Mouse (Mus musculus) kidney, postnatal 10 days (tissue): ENCODE results near the gene Aldh16a1.
"Not testable (repeated sequence)": the region's sequence is repeated elsewhere in the genome, so short reads cannot be mapped to it uniquely, and the experiment has no call there.

Source experiments
- DNase-seq: peaks from one replicate; pipeline ENCODE4 v3.0.0; 2021; ENCODE audit warnings: mixed read lengths

Gene Aldh16a1

DNA sequence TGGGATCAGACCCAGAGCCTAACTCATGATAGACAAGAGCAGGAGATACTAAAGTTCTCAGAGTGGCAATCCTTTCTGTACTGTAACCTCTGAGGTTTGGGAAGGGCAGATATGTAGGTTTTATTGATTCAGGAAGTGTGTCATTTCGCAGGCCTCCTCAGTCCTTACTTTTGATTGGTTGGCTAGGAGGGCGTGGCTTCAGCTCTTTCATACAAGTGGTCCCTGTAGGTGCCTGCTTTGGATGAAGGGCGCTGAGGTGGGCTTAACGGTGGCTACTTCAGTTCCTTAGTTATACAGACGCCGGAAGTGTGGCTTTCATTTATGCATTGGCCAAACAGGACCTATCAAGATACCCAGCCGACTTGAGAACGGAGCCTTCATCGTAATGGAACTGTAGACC, 1.2 kb upstream of the Aldh16a1 start:
- no peak for DNase-seq

- peak; percentile 79 for DNase-seq
Measured at GRCm38 (mm10) chr7:45154993-45155514, 670 bp upstream of the Aldh16a1 start.

DNA sequence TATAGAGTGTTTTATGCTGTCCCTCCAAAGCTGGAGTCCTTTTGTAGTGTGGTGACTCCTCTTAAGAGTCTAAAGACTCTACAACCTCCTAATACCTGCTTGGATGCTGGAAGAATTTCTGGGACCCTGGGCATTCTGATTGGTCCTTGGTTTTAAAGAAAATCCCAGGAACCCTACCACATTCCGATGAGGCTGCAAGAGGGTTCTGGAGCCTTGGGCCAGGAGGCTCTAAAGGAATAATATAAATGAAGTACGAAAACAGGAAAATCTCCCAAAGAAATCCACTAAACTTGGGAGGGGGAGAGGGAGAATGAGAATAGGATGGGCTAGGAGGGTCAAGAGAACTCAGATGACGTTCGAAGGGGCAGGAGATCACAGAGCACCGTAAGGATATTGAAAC, 798 bp downstream of the Aldh16a1 start:
- DNase-seq = no peak

DNA sequence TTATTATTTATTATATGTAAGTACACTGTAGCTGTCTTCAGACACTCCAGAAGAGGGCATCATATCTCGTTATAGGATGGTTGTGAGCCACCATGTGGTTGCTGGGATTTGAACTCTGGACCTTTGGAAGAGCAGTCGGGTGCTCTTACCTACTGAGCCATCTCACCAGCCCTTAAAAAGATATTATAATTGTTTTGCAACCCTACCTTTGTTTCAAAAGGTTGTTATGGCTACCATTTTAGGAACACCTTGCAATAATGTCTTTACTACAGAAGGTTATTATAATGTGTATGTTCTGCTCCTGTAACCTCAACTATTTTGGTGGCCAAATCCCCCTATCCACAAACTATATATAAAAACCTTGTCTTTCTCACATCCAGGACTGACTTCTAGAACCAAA, 1.3 kb downstream of the Aldh16a1 start:
- not testable (repeated sequence) for DNase-seq

DNA sequence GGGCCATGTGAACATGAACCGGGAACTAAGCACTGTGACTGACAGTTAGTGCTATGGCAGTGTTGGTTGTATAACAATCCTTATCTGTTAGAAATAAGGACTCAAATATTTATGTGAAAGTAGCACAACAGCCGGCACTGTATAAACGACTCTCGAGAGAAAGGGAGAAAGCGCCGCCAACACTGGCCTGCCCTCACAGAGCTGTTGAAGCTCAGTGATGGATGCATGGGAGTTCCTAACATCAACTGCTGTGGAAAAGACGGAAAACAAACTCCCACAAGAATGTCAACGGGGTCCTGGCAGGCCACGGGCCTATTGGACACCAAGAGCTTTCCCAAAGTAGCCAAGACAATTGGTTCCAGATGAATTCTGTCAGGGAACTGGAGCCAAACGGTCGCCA, 3.1 kb downstream of the Aldh16a1 start:
- DNase-seq = peak; percentile 77

DNA sequence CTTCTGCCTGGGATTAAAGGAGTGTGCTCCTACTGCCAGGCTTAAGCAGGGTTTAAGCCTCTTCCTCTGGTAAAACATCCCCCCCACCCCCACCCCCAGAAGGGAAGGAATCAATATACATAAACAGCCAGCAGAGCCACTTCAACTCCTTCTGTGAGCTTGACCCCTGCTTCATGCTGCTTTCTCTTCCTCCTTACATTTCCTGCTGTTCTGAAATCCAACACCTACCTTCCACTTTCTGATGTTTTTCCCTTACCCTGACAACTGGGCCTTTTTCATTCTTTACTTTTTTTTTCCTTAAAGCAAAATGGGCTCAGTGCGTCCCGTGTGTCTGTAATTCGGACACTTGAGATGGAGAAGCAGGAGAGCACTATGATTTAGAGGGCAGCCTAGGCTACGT, 4.1 kb downstream of the Aldh16a1 start:
- no peak for DNase-seq

DNA sequence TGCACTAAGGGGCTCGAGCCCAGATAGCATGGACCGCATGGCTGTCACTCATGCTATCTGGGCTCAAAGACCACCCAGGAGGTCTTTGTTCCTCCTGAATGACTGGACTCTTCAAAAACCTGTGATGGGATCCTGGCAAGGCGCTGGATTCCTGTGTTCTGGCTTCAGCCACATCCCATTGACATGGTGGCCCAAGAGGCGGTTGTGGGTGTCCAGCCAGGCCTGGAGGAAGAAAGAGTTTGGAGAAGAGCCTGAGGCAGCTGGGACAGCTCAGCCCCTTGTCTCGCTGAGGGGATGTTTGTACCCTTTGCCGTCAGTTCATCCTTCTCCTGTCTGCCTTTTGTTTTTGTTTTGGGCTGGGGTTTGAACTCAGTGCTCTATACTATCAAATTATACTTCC, 4.8 kb downstream of the Aldh16a1 start:
- peak; percentile 79 for DNase-seq

DNA sequence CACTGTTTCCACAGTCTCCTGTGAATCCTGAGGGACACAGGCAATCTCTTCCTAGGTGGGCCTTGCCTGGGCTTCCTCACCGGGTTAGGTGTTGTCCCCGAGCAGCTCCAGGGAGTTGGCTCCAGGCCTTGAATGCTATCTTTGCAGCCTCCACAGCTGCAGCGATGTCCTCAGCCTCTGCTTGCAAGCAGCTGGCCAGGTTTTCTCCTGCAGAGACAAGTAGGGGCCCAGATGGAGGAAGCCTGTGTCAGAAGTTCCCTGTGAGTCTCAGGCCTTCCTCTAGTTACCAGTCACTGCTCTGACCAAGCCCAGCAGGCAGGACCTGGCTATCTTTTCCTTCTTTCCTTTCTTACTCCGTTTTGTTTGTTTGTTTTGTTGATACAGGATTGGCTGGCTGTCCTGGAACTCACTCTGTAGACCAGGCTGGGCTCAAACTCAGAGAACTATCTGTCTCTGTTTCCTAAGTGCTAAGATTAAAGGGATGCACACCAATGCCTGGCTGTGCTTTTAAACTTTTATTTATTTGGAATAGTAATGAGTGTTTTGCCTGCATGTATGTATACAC, 5.8 kb downstream of the Aldh16a1 start:
- DNase-seq = no peak

- peak; percentile 36 for DNase-seq
Measured at GRCm38 (mm10) chr7:45147899-45148298, 6.5 kb downstream of the Aldh16a1 start.

- DNase-seq = peak; percentile 31
Measured at GRCm38 (mm10) chr7:45147267-45147666, 7.1 kb downstream of the Aldh16a1 start.

GRCm38 (mm10) chr7:45145460-45145859, 8.9 kb downstream of the Aldh16a1 start:
- DNase-seq = no peak

- peak; percentile 46 for DNase-seq
Measured at GRCm38 (mm10) chr7:45144368-45145174, 9.8 kb downstream of the Aldh16a1 start.

GRCm38 (mm10) chr7:45141914-45142313, 12.5 kb downstream of the Aldh16a1 start:
- no peak for DNase-seq

DNA sequence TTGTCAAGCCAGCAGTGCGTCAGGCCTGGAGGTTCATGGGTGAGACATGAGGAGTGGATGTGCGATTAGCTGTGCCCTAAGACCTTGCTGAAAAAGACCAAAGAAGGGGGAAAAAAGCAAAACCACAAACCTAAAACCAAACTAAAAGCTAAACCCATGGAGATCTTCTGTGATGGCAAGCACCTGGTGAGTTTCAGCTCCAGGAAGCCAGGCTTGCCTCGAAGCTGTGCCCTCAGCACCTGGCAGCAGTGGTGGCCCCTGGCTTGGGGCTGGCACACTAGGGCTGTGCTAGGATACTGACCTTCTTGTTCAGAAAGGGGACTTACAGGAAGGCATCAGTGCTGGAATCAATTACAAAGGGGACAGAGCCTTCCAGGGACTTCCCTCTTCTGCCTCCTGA, 13.1 kb downstream of the Aldh16a1 start:
- no peak for DNase-seq

- no peak for DNase-seq
Measured at GRCm38 (mm10) chr7:45139904-45140723, 14.3 kb downstream of the Aldh16a1 start.

- no peak for DNase-seq
Measured at GRCm38 (mm10) chr7:45138403-45138802, 16.0 kb downstream of the Aldh16a1 start.

- DNase-seq = no peak
Measured at GRCm38 (mm10) chr7:45137171-45138006, 17.0 kb downstream of the Aldh16a1 start.

- peak; percentile 95 for DNase-seq
Measured at GRCm38 (mm10) chr7:45135993-45136567, 18.3 kb downstream of the Aldh16a1 start, which contains the start of the genes Gm45713 and Flt3l. TSS of gene Gm45713 (minus strand) at chr7:45136231. TSS of gene Flt3l (minus strand) at chr7:45136432.

- DNase-seq = no peak
Measured at GRCm38 (mm10) chr7:45135370-45135769, 19.0 kb downstream of the Aldh16a1 start.

GRCm38 (mm10) chr7:45134544-45135026, 19.8 kb downstream of the Aldh16a1 start:
- DNase-seq = peak; percentile 69

DNA sequence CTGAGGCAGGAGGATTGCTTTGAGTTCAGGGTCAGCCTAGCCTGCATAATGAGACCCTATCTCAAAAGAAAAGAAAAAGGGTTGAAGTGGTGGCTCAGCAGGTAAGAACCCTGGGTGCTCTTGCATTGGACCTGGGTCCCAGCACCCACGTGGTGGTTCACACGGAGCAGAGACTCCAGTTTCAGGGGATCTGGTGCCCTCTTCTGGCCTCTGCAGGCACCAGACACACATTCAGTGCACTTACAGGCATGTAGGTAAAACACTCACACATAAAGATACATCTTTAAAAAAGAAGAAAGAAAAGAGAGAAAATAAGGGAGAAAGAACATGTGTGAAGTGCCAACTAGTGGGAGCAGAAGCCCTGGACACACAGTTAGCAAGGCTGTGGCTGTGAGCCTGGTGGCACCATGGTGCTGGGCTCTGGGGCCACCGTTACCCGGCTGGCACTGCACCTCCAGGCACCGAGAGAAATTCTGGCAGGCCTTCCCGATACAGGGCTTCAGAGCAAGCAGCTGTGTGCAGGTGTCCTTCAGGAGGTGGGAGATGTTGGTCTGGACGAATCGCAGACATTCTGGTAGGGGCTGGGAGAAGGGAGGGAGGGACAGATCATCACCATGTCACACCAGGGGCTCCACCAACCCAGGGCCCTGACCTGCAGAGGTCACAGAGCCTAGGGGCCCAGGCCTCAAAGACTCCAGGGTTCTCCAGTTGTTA, 20.8 kb downstream of the Aldh16a1 start:
- no peak for DNase-seq
